Mouse (Mus musculus) stomach, postnatal 0 days (tissue): Measurements from ENCODE around the gene Phb2. TPM values are rescaled to one million over a fixed set of nuclear protein-coding genes. Genes with fewer than 3 reads are reported as not detected.
A peak's percentile ranks its signal among the peaks of the same experiment; 100 is the strongest.

Experiments
- ATAC-seq: fragments of 200-750 bp; cut with Nextera tagmentation; 2 replicates; pipeline ENCODE4 v1.8.0; 2017; ENCODE audit not compliant: low FRiP score, low TSS enrichment
- DNase-seq: peaks from one replicate; pipeline ENCODE4 v3.0.0-alpha.2; 2016; ENCODE audit warnings: low spot score
- H3K27ac ChIP-seq: fragments of 300-500 bp; sonication (generic); replicated peaks from 2 replicates; pipeline ENCODE4 v1.5.1; 2014; ENCODE audit warnings: mild to moderate bottlenecking, control low read depth
- H3K27me3 ChIP-seq: fragments of 300-500 bp; sonication (generic); 2 replicates; pipeline ENCODE4 v1.6.1; 2014; ENCODE audit warnings: low read length; ENCODE audit not compliant: control insufficient read depth, insufficient read depth
- H3K36me3 ChIP-seq: fragments of 300-500 bp; sonication (generic); 2 replicates; pipeline ENCODE4 v1.6.1; 2014; ENCODE audit warnings: low read length, mixed read lengths; ENCODE audit not compliant: control insufficient read depth, insufficient read depth
- H3K4me1 ChIP-seq: fragments of 300-500 bp; sonication (generic); replicated peaks from 2 replicates; pipeline ENCODE4 v1.6.1; 2014; ENCODE audit warnings: antibody characterized with exemption; ENCODE audit not compliant: control insufficient read depth, insufficient read depth
- H3K4me2 ChIP-seq: fragments of 300-500 bp; sonication (generic); replicated peaks from 2 replicates; pipeline ENCODE4 v1.6.1; 2014; ENCODE audit warnings: low read depth, mild to moderate bottlenecking, control low read depth, moderate library complexity
- H3K4me3 ChIP-seq: fragments of 300-500 bp; sonication (generic); 2 replicates; pipeline ENCODE4 v1.5.1; 2014; ENCODE audit warnings: low read depth, low read length, control low read depth
- H3K9ac ChIP-seq: fragments of 300-500 bp; sonication (generic); 2 replicates; pipeline ENCODE4 v1.6.1; 2014; ENCODE audit warnings: mild to moderate bottlenecking, low read length, control low read depth, mixed read lengths
- H3K9me3 ChIP-seq: fragments of 300-500 bp; sonication (generic); 2 replicates; pipeline ENCODE4 v1.6.1; 2016; ENCODE audit warnings: low read length; ENCODE audit not compliant: control insufficient read depth
- CTCF ChIP-seq: IDR thresholded peaks from 2 replicates; pipeline ENCODE4 v1.5.1; 2016; ENCODE audit warnings: antibody characterized with exemption, low read depth, mild to moderate bottlenecking, moderate library complexity
- EP300 ChIP-seq: optimal IDR thresholded peaks from 2 replicates; pipeline ENCODE3; 2016; ENCODE audit warnings: antibody characterized with exemption
- WGBS: fragments of 180-500 bp; shearing (Covaris S2); extraction: QIAGEN DNeasy Blood & Tissue Kit; methylation state at CpG from one replicate; pipeline ENCODE4 v1.1.7; 2014; 5-methylcytosine and 5-hydroxymethylcytosine counted together
- polyA plus RNA-seq: library from polyadenylated mRNA; unstranded; fragments of >200 nt; fragmentation: Nextera tagmentation; extraction: Ambion mirVana; gene quantifications from 2 replicates; pipeline ENCODE4 v1.2.1, GENCODE M21; 2015

Gene Phb2
- polyA plus RNA-seq, 1 experiment from 2014 or later = 230 TPM

- Histone ChIP-seq H3K4me3 (no peak overlapping the region), H3K4me1 (no peaks in the 10 kb centered on the region), H3K9ac (no peak overlapping the region), H3K27me3 (no peaks in the 10 kb centered on the region), H3K27ac (no peak overlapping the region), H3K36me3 (no peaks in the 10 kb centered on the region), H3K4me2 (no peak overlapping the region), H3K9me3 (no peaks in the 10 kb centered on the region)
- no peak for TF ChIP-seq CTCF
- 74% methylated on average over 8 of the region's 8 CpGs for WGBS
- ATAC-seq (peak; percentile 33; the same call in 1 of the 2 replicates), DNase-seq (no peak)
Measured at GRCm38 (mm10) chr6:124688151-124688758, 23.9 kb upstream of the Phb2 start.

GRCm38 (mm10) chr6:124689011-124689410, 23.1 kb upstream of the Phb2 start:
- no peaks in the 10 kb centered on the region for H3K36me3 ChIP-seq
- H3K27ac ChIP-seq = no peak overlapping the region
- H3K4me1 ChIP-seq = no peaks in the 10 kb centered on the region
- TF ChIP-seq CTCF = no peak
- no peak for TF ChIP-seq EP300
- no peak overlapping the region for H3K4me3 ChIP-seq
- 89% methylated on average over 3 of the region's 3 CpGs for WGBS
- DNase-seq (no peak), ATAC-seq (no peak)
- H3K27me3 ChIP-seq = no peaks in the 10 kb centered on the region
- no peak overlapping the region for H3K9ac ChIP-seq
- no peaks in the 10 kb centered on the region for H3K9me3 ChIP-seq
- H3K4me2 ChIP-seq = no peak overlapping the region

GRCm38 (mm10) chr6:124690517-124690916, 21.6 kb upstream of the Phb2 start:
- H3K9me3 ChIP-seq = no peaks in the 10 kb centered on the region
- no peaks in the 10 kb centered on the region for H3K27me3 ChIP-seq
- DNase-seq (no peak), ATAC-seq (no peak)
- H3K9ac ChIP-seq = no peak overlapping the region
- no peaks in the 10 kb centered on the region for H3K36me3 ChIP-seq
- WGBS = 85% methylated on average over 3 of the region's 3 CpGs
- H3K4me2 ChIP-seq = no peak overlapping the region
- H3K27ac ChIP-seq = no peak overlapping the region
- 0 out of 2 replicates have a peak, but pooled peaks cover 2% of the 10 kb centered on the region for H3K4me1 ChIP-seq
- no peak overlapping the region for H3K4me3 ChIP-seq
- TF ChIP-seq EP300 (no peak), CTCF (no peak)

- Histone ChIP-seq H3K4me3 (no peak overlapping the region), H3K36me3 (no peaks in the 10 kb centered on the region), H3K27ac (peak overlapping the region; percentile 46), H3K9me3 (no peaks in the 10 kb centered on the region), H3K27me3 (no peaks in the 10 kb centered on the region), H3K9ac (no peak overlapping the region), H3K4me1 (0 out of 2 replicates have a peak, but pooled peaks cover 2% of the 10 kb centered on the region), H3K4me2 (no peak overlapping the region)
- DNase-seq = peak; percentile 27
- 39% methylated on average over 15 of the region's 15 CpGs for WGBS
- TF ChIP-seq EP300 (no peak), CTCF (no peak)
- ATAC-seq = peak; percentile 60
Measured at GRCm38 (mm10) chr6:124693243-124693981, 18.7 kb upstream of the Phb2 start.

DNA sequence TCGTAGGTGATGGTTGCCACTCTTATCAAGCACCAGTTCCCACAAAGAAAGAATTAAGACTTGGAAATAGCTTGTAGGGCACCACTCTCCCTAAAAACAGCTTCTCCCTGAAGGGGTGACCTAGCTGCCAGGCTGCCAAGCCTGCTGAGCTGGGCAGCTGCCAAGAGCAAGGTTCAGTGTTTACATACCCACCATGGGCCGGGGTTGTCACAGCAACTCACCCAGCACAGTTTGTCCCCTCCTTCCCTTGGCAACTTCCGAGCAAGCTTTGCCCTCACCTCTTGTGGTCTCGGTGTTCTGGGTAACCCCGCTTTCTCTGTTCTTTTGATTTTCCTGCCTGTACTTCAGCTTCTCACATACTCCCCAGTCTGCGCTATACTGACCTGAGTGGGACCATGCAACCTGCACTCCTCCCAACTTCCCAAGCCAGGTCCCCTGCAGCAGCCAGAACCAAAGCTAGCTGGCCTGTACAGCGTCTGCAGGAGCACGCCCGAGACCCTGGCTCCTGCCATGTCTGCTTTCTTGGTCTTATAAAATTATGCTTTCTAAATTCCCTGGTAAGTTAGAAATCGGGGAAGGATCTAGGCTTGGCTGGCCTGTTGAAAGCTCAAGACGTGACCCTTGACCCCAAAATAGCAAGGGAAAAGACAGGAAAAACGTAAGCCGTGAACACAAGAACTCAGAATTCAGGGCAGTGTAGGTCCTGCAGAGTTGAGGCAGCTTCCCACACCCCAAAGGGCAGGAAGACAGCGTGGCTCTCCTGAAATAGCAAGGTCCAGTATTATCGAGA, 17.8 kb upstream of the Phb2 start:
- H3K4me2 ChIP-seq = no peak overlapping the region

More for the DNA sequence above, 17.8 kb upstream of the Phb2 start:
- WGBS = 52% methylated on average over 15 of the region's 15 CpGs
- no peaks in the 10 kb centered on the region for H3K9me3 ChIP-seq
- ATAC-seq (peak; percentile 82), DNase-seq (peak; percentile 86)
- TF ChIP-seq EP300 (no peak), CTCF (no peak)
- H3K27ac ChIP-seq = peak overlapping the region; percentile 46
- H3K36me3 ChIP-seq = 0 out of 2 replicates have a peak, but pooled peaks cover 4% of the 10 kb centered on the region
- 0 out of 2 replicates have a peak, but pooled peaks cover 2% of the 10 kb centered on the region for H3K4me1 ChIP-seq
- H3K27me3 ChIP-seq = no peaks in the 10 kb centered on the region
- H3K9ac ChIP-seq = 0 out of 2 replicates have a peak overlapping the region, but pooled peaks have one; percentile 5
- H3K4me3 ChIP-seq = no peak overlapping the region
